Mouse (Mus musculus) liver, adult 2 months (tissue): ENCODE measurements around the gene Rgs10. TPM values are rescaled to one million over a fixed set of nuclear protein-coding genes. Genes with fewer than 3 reads are reported as not detected.
A peak's percentile ranks its signal among the peaks of the same experiment; 100 is the strongest.

ENCODE experiments used
- DNase-seq: peaks from one replicate; pipeline ENCODE4 v3.0.0-alpha.2; 2011; ENCODE audit warnings: low read depth, low spot score; ENCODE audit errors: extremely low read depth
- H3K27ac ChIP-seq: fragments of 200-500 bp; replicated peaks from 2 replicates; pipeline ENCODE4 v1.5.1; 2012; ENCODE audit warnings: low read depth, mild to moderate bottlenecking, control low read depth, inconsistent platforms, low read length; ENCODE audit not compliant: insufficient read depth
- H3K27me3 ChIP-seq: fragments of 200-500 bp; 2 replicates; pipeline ENCODE4 v1.6.1; 2012; ENCODE audit warnings: mild to moderate bottlenecking, moderate library complexity, low read length, inconsistent platforms; ENCODE audit not compliant: control insufficient read depth, insufficient read depth
- H3K36me3 ChIP-seq: fragments of 200-500 bp; 2 replicates; pipeline ENCODE4 v1.6.1; 2012; ENCODE audit warnings: low read length, inconsistent platforms; ENCODE audit not compliant: control insufficient read depth, insufficient read depth
- H3K4me1 ChIP-seq: fragments of 200-500 bp; 2 replicates; pipeline ENCODE4 v1.6.1; 2011; ENCODE audit warnings: low read length; ENCODE audit not compliant: control insufficient read depth, insufficient read depth
- H3K4me3 ChIP-seq: fragments of 200-500 bp; 2 replicates; pipeline ENCODE4 v1.5.1; 2011; ENCODE audit warnings: low read depth, mild to moderate bottlenecking, control low read depth, low read length, moderate library complexity; ENCODE audit not compliant: insufficient read depth
- H3K79me2 ChIP-seq: fragments of 200-500 bp; 2 replicates; pipeline ENCODE4 v1.6.1; 2012; ENCODE audit warnings: inconsistent platforms, mild to moderate bottlenecking, low read length, moderate library complexity; ENCODE audit not compliant: control insufficient read depth, insufficient read depth
- H3K9ac ChIP-seq: fragments of 200-500 bp; 2 replicates; pipeline ENCODE4 v1.6.1; 2012; ENCODE audit warnings: low read depth, mild to moderate bottlenecking, control low read depth, inconsistent platforms, low read length
- CTCF ChIP-seq: fragments of 200-500 bp; IDR thresholded peaks from 2 replicates; pipeline ENCODE4 v1.5.1; 2011; ENCODE audit warnings: low read depth, low read length, control low read depth
- POLR2A ChIP-seq: fragments of 200-500 bp; IDR thresholded peaks from 2 replicates; pipeline ENCODE4 v1.6.1; 2011; ENCODE audit warnings: low read length, control low read depth; ENCODE audit not compliant: insufficient read depth; ENCODE audit errors: extremely low read depth
- WGBS: fragments of 180-500 bp; shearing (Covaris S2); methylation state at CpG from one replicate; pipeline ENCODE4 v1.1.7; 2018; 5-methylcytosine and 5-hydroxymethylcytosine counted together
- polyA plus RNA-seq: library from polyadenylated mRNA; depleted of rRNA; stranded (reverse); fragments of >200 nt; gene quantifications from 2 replicates; pipeline ENCODE4 v1.2.3, GENCODE M21; 2012
- total RNA-seq: library from RNA; depleted of rRNA; stranded (reverse); fragments of >200 nt; gene quantifications from 2 replicates; pipeline ENCODE4 v1.2.3, GENCODE M21; 2014

Gene Rgs10
- total and polyA plus RNA-seq, 2 experiments, result 1.5 to 3.4 TPM

GRCm38 (mm10) chr7:128393756-128394155, 24.8 kb downstream of the Rgs10 start:
- no peak overlapping the region for H3K4me3 ChIP-seq
- no peak overlapping the region for H3K9ac ChIP-seq
- no peak for DNase-seq
- no peaks in the 10 kb centered on the region for H3K36me3 ChIP-seq
- H3K4me1 ChIP-seq, result no peaks in the 10 kb centered on the region; the same call in 1 of the 2 replicates
- H3K27me3 ChIP-seq, result no peaks in the 10 kb centered on the region
- H3K27ac ChIP-seq, result no peak overlapping the region
- no peak for TF ChIP-seq POLR2A
- TF ChIP-seq CTCF, result no peak
- 56% methylated on average over 4 of the region's 4 CpGs for WGBS
- H3K79me2 ChIP-seq, result no peaks in the 10 kb centered on the region

- DNase-seq, result no peak
- H3K27ac ChIP-seq, result peak overlapping the region; percentile 43
- no peak overlapping the region for H3K9ac ChIP-seq
- H3K36me3 ChIP-seq, result no peaks in the 10 kb centered on the region
- no peaks in the 10 kb centered on the region for H3K27me3 ChIP-seq
- H3K79me2 ChIP-seq, result no peaks in the 10 kb centered on the region
- TF ChIP-seq POLR2A, result no peak
- TF ChIP-seq CTCF, result no peak
- no peaks in the 10 kb centered on the region; the same call in 1 of the 2 replicates for H3K4me1 ChIP-seq
- 61% methylated on average over 5 of the region's 5 CpGs for WGBS
- H3K4me3 ChIP-seq, result no peak overlapping the region
Measured at GRCm38 (mm10) chr7:128392972-128393314, 25.6 kb downstream of the Rgs10 start.

DNA sequence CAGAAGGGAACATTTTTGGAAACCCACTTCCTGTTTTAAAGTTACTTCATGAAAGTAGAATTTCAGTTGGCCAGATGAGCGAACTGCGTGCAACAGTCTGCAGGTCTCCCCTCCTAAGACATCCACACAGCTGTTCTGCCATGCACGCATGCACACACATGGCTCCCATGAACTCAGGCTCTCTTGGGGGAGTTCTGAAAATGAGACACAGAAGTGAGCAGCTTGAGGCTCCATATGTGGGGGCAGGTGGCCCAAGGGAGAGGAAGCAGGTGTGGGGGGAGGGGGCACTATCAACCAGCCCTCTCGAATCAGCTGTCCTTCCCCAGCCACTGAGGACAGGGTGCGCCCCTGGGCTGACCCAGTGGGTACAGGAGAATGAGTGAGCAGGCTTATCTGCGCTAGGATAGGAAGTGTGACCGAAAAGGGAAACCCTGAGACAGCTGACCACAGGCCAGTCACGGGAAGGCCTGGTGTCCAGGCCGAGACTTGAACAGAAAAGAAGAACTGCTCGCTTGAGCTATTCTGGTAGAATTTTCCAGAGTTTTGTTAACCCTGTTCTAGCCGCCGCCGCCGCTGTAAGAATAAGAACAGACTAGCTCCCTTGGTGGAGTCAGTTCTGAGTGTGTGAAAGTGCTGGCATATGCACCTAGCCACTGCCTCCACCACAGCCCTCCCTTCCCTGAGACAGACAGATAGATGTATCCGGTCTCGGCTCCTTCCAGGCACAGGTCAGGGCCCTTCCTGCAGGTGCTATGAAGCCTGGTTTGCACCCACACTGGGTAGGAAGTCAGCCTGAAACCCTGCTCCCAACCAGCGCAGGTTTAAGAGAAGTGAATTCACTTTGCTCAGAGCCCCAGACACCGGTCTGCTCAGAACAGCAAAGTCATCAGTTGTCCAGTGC, 26.2 kb downstream of the Rgs10 start:
- WGBS, result 69% methylated on average over 18 of the region's 18 CpGs
- no peak for TF ChIP-seq POLR2A
- TF ChIP-seq CTCF, result no peak
- no peaks in the 10 kb centered on the region for H3K27me3 ChIP-seq
- no peaks in the 10 kb centered on the region; the same call in 1 of the 2 replicates for H3K4me1 ChIP-seq
- DNase-seq, result peak; percentile 31
- no peak overlapping the region; the same call in 1 of the 2 replicates for H3K9ac ChIP-seq
- no peaks in the 10 kb centered on the region for H3K36me3 ChIP-seq
- peak overlapping the region; percentile 61 for H3K27ac ChIP-seq
- H3K4me3 ChIP-seq, result no peak overlapping the region
- H3K79me2 ChIP-seq, result no peaks in the 10 kb centered on the region

- 69% methylated on average over 12 of the region's 12 CpGs for WGBS
- TF ChIP-seq CTCF, result no peak
- TF ChIP-seq POLR2A, result no peak
- H3K27ac ChIP-seq, result peak overlapping the region; percentile 61
- no peaks in the 10 kb centered on the region for H3K36me3 ChIP-seq
- no peak overlapping the region for H3K4me3 ChIP-seq
- H3K4me1 ChIP-seq, result no peaks in the 10 kb centered on the region; the same call in 1 of the 2 replicates
- H3K79me2 ChIP-seq, result no peaks in the 10 kb centered on the region
- no peaks in the 10 kb centered on the region for H3K27me3 ChIP-seq
- no peak overlapping the region for H3K9ac ChIP-seq
- no peak for DNase-seq
Measured at GRCm38 (mm10) chr7:128391267-128392057, 27.1 kb downstream of the Rgs10 start.

DNA sequence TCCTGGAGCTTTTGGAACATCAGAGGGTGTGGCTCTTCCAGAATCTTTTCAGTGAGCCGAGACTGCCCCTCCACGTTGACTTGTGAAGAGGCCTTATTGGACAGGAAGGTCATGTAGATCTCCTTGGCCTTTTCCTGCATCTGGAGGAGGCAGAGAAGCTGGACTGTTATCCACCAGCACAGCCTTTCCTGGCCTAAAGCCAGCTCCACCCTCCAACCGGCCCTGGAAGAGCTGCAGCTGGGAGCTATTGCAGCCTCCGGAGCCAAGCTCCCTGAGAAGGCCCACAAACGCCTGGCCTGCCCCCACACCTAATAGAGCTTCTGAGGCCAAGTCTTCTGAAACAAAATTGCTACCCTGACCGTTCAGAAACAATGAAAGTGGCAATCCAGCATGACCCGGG, 29.6 kb downstream of the Rgs10 start:
- H3K4me3 ChIP-seq, result no peak overlapping the region
- H3K4me1 ChIP-seq, result no peaks in the 10 kb centered on the region; the same call in 1 of the 2 replicates
- WGBS, result 57% methylated on average over 7 of the region's 7 CpGs

More for the DNA sequence above, 29.6 kb downstream of the Rgs10 start:
- Histone ChIP-seq H3K79me2 (no peaks in the 10 kb centered on the region), H3K27me3 (no peaks in the 10 kb centered on the region), H3K36me3 (no peaks in the 10 kb centered on the region), H3K9ac (no peak overlapping the region), H3K27ac (no peak overlapping the region)
- TF ChIP-seq POLR2A (no peak), CTCF (no peak)
- DNase-seq, result no peak
